Mouse (Mus musculus): ENCODE results near the gene Bcar3. TPM values are rescaled to one million over a fixed set of nuclear protein-coding genes. Genes with fewer than 3 reads are reported as not detected.

The Bcar3 gene
- polyA plus RNA-seq, 1 experiment from 2014 or later: 13.8 TPM

GRCm38 (mm10) chr3:122430780-122431497, 137.0 kb downstream of the Bcar3 start:
- no peak overlapping the region for H3K4me3 ChIP-seq (replicated peaks)
- no peak overlapping the region for H3K9ac ChIP-seq
- H3K9me3 ChIP-seq (replicated peaks): no peaks in the 10 kb centered on the region
- H3K36me3 ChIP-seq: peaks cover 5% of the 10 kb centered on the region
- 69% methylated on average over 7 of the region's 7 CpGs for WGBS
- H3K4me1 ChIP-seq: peaks cover 30% of the 10 kb centered on the region
- ATAC-seq (replicated peaks; ENCODE audit: low FRiP score): no peak
- H3K4me2 ChIP-seq: no peak overlapping the region
- H3K27me3 ChIP-seq: no peaks in the 10 kb centered on the region
- H3K27ac ChIP-seq: 0 out of 2 replicates have a peak overlapping the region, but pooled peaks have one; percentile 9

DNA sequence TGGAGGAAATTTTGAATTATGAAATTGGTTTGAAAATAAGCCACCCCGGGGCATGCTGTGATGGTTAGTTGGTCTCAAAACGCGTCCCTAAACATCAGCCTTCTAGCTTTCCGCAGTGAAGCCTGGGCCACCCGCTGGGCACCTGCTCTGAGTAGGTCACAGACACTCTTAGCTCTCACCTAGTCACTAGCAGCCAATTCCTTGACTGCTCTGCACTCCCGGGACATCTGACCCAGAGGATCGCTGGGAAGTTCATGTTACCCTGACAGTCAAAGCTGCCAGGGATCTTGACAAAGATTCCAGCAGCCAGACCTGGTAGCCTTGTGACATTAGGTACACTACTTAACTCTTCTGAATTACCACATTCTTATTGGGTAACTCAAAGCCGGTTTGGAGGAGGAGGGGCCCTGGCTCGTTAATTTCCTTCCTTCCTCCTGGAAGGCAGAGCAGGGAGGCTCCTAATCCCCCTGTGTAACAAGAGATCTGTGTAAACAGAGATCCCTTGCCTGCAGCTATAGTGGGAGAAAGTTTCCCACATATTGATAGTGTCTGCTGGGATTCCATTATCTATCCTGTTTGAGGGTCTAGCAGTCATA, 139.0 kb downstream of the Bcar3 start:
- H3K36me3 ChIP-seq: no peaks in the 10 kb centered on the region; the same call in 1 of the 2 replicates
- peak overlapping the region; percentile 68 for H3K27ac ChIP-seq
- no peak overlapping the region for H3K4me3 ChIP-seq (replicated peaks)
- H3K27me3 ChIP-seq: no peaks in the 10 kb centered on the region
- H3K4me1 ChIP-seq: peaks cover 41% of the 10 kb centered on the region
- 22% methylated on average over 9 of the region's 9 CpGs for WGBS
- peak; percentile 83 for ATAC-seq (replicated peaks; ENCODE audit: low FRiP score)
- 0 out of 2 replicates have a peak overlapping the region, but pooled peaks have one; percentile 0 for H3K4me2 ChIP-seq
- no peak overlapping the region for H3K9ac ChIP-seq
- H3K9me3 ChIP-seq (replicated peaks): no peaks in the 10 kb centered on the region

GRCm38 (mm10) chr3:122433975-122434626, 140.2 kb downstream of the Bcar3 start:
- no peak for ATAC-seq (replicated peaks; ENCODE audit: low FRiP score)
- H3K9ac ChIP-seq: no peak overlapping the region
- H3K4me1 ChIP-seq: peaks cover 41% of the 10 kb centered on the region
- no peaks in the 10 kb centered on the region for H3K36me3 ChIP-seq
- H3K27ac ChIP-seq: no peak overlapping the region
- 78% methylated on average over 5 of the region's 5 CpGs for WGBS
- H3K4me2 ChIP-seq: no peak overlapping the region
- H3K27me3 ChIP-seq: no peaks in the 10 kb centered on the region
- H3K4me3 ChIP-seq (replicated peaks): no peak overlapping the region
- H3K9me3 ChIP-seq (replicated peaks): no peaks in the 10 kb centered on the region

DNA sequence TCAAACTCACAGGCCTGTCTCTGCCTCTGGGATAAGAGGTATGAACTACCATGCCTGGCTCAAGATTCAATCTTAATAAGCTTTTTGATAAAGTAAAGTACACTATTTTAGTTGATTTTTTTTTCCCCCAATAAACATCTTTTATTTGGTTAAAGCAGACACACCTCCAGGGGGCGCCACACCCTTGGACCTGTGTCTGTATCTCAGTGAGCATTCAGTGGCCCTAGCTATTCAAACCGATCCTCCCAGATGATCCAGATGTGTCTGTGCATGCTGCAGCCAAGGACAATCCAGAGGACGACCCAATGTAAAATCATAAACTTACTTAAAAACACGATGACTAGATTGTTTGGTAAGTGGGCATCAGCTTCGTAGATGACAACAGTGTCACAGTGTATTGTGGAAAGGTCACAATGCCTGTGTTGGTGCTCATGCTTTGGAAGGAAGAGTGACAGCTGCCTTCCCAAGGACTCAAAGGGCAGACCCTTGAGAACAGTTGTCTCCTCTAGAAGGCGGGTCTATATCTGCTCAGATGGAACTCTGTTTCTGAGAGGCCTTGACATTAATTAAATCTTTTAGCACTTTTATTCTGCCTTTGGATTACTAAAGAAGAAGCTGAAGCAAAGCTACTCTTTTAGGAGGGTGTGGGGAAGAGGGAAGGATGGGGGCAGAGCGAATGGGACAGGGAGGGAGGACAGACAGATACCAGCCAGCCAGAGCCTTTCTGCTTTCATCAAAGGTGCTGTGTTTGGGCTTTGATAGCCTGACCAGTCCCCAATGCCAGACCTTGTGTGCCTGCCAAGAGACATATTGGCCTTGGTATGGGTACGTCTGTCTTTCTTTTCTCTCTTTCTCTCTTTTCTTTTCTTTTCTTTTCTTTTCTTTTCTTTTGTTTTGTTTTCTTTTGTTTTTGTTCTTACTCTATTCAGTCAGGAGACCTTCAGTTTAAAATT, 141.3 kb downstream of the Bcar3 start:
- Histone ChIP-seq H3K9me3 (replicated peaks) (no peaks in the 10 kb centered on the region), H3K4me1 (peaks cover 41% of the 10 kb centered on the region), H3K27me3 (no peaks in the 10 kb centered on the region), H3K27ac (no peak overlapping the region), H3K9ac (no peak overlapping the region), H3K4me3 (replicated peaks) (no peak overlapping the region), H3K36me3 (no peaks in the 10 kb centered on the region), H3K4me2 (no peak overlapping the region)
- 92% methylated on average over 8 of the region's 8 CpGs for WGBS
- ATAC-seq (replicated peaks; ENCODE audit: low FRiP score): no peak

DNA sequence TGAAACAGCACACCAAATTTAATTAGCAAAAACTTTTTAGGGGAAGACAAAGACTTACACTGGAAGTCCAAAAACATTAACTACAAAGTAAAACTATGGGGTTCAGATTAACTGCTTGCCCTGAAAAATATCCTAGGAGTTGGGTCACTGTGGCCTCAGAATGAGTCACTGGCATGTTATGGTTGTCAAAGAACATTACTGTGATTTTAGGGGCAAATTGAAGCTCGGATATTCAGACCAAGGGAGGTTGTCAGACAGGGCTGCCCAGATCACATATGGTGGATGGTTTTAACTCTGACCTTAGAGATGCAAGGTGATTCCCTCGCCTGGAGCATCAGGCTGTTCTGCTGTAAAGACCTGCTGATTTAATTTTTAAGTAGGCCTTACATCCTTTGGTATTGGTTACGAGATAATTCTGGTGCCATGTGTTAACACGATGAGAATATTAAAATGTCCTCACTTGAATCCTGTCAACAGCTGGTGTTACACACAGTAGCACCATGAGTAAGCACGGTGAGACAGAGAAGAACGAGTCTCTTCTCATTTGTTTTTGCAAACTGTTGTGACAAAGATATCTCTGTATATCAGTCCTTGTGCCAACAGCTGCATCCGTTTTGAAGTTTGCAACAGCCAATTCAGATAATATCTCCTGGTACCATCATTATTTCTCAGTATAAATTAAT, 144.3 kb downstream of the Bcar3 start:
- Histone ChIP-seq H3K9me3 (replicated peaks) (no peaks in the 10 kb centered on the region), H3K4me1 (peaks cover 16% of the 10 kb centered on the region), H3K9ac (no peak overlapping the region), H3K4me2 (no peak overlapping the region), H3K27ac (no peak overlapping the region), H3K27me3 (no peaks in the 10 kb centered on the region), H3K36me3 (no peaks in the 10 kb centered on the region), H3K4me3 (replicated peaks) (no peak overlapping the region)
- WGBS: 69% methylated on average over 7 of the region's 7 CpGs
- no peak for ATAC-seq (replicated peaks; ENCODE audit: low FRiP score)

DNA sequence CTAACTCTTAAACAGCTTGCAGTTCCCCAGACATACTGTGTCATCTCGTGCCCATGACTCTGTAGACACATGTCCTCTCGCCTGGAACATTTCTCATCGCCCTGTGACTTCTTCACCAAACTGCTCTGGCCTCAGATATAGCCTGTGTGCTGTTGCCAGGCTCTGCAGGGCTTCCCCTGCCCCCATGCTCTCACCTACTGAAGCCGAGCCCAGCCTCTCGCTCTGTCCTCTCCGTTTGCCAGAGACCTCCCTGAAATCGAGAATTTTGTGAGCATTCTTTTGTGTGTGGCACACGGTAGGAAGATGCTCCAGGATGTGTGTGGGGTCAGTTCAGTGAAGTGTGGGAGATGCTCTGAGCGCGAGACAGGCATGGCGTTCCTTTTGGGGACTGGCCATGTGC, 151.8 kb downstream of the Bcar3 start:
- no peak overlapping the region for H3K27ac ChIP-seq
- H3K27me3 ChIP-seq: no peaks in the 10 kb centered on the region
- WGBS: 75% methylated on average over 11 of the region's 11 CpGs
- H3K9ac ChIP-seq: no peak overlapping the region
- no peaks in the 10 kb centered on the region for H3K36me3 ChIP-seq
- H3K4me1 ChIP-seq: peaks cover 16% of the 10 kb centered on the region
- no peaks in the 10 kb centered on the region for H3K9me3 ChIP-seq (replicated peaks)
- 0 out of 2 replicates have a peak, but pooled peaks have one; percentile 18 for ATAC-seq (replicated peaks; ENCODE audit: low FRiP score)
- no peak overlapping the region for H3K4me2 ChIP-seq
- H3K4me3 ChIP-seq (replicated peaks): no peak overlapping the region

- 41% methylated on average over 8 of the region's 8 CpGs for WGBS
- no peaks in the 10 kb centered on the region for H3K9me3 ChIP-seq (replicated peaks)
- no peak overlapping the region for H3K27ac ChIP-seq
These were observed 152.7 kb downstream of the Bcar3 start for GRCm38 (mm10) chr3:122446678-122447077.

GRCm38 (mm10) chr3:122448196-122448595, 154.3 kb downstream of the Bcar3 start:
- H3K4me3 ChIP-seq (replicated peaks): no peak overlapping the region
- no peak for ATAC-seq (replicated peaks; ENCODE audit: low FRiP score)
- no peaks in the 10 kb centered on the region for H3K36me3 ChIP-seq
- H3K9ac ChIP-seq: no peak overlapping the region
- peaks cover 16% of the 10 kb centered on the region for H3K4me1 ChIP-seq
- WGBS: 98% methylated on average over 13 of the region's 13 CpGs
- H3K4me2 ChIP-seq: no peak overlapping the region
- no peak overlapping the region for H3K27ac ChIP-seq
- H3K27me3 ChIP-seq: no peaks in the 10 kb centered on the region
- no peaks in the 10 kb centered on the region for H3K9me3 ChIP-seq (replicated peaks)

More at GRCm38 (mm10) chr3:122446678-122447077, 152.7 kb downstream of the Bcar3 start:
- Histone ChIP-seq H3K4me1 (peaks cover 16% of the 10 kb centered on the region), H3K9ac (no peak overlapping the region), H3K36me3 (no peaks in the 10 kb centered on the region), H3K27me3 (no peaks in the 10 kb centered on the region), H3K4me2 (no peak overlapping the region), H3K4me3 (replicated peaks) (no peak overlapping the region)
- ATAC-seq (replicated peaks; ENCODE audit: low FRiP score): no peak

- H3K4me2 ChIP-seq: no peak overlapping the region
- peaks cover 16% of the 10 kb centered on the region for H3K4me1 ChIP-seq
- H3K9me3 ChIP-seq (replicated peaks): no peaks in the 10 kb centered on the region
- WGBS: 87% methylated on average over 7 of the region's 7 CpGs
- no peak overlapping the region for H3K9ac ChIP-seq
- no peak overlapping the region for H3K4me3 ChIP-seq (replicated peaks)
- no peaks in the 10 kb centered on the region for H3K36me3 ChIP-seq
- no peak for ATAC-seq (replicated peaks; ENCODE audit: low FRiP score)
- H3K27ac ChIP-seq: no peak overlapping the region
- no peaks in the 10 kb centered on the region for H3K27me3 ChIP-seq
These were observed 156.1 kb downstream of the Bcar3 start for GRCm38 (mm10) chr3:122450041-122450440.

DNA sequence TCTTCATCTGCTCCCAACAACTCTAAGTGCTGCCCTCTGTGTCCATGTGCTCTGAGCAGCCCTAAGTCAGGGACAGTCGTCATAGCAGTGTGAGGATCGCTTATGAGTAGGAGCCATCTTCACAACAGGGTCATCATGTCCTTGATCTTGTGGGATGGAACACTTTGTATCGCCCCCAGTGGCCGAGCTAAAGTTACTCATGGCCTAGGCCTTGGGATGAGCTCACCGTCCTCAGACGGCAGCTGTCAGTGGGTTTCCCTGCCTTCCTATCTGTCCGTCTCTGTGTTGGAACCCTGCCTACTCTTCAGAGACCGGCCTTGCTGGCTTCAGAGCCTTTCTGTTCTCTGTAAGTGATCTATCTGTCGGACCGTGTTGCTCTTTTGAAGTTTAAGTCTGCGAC, 159.9 kb downstream of the Bcar3 start:
- no peaks in the 10 kb centered on the region for H3K9me3 ChIP-seq (replicated peaks)
- H3K4me2 ChIP-seq: no peak overlapping the region
- no peak overlapping the region for H3K4me3 ChIP-seq (replicated peaks)
- H3K4me1 ChIP-seq: peaks cover 11% of the 10 kb centered on the region; the same call in 1 of the 2 replicates
- no peak overlapping the region for H3K9ac ChIP-seq
- H3K27ac ChIP-seq: no peak overlapping the region
- H3K36me3 ChIP-seq: no peaks in the 10 kb centered on the region
- no peak for ATAC-seq (replicated peaks; ENCODE audit: low FRiP score)
- WGBS: 87% methylated on average over 11 of the region's 11 CpGs
- no peaks in the 10 kb centered on the region for H3K27me3 ChIP-seq

DNA sequence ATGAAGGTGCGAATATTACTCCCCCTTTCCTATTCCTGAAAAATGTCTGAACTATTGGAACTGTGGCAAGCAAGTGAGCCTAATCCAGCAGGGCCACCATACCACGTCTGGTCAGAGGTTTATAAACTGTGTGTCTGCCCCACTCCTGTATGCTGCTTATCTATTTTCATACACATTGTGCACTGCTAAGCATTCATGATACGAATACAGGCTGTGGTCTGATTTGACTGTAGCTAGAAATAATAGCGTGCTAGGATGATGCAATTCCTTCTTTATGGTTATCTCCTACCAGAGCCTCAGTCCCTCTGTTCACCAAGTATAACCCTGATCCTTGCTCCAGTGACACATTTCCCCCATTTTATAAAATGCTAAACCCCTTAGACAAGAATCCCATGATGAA, 162.2 kb downstream of the Bcar3 start:
- no peak overlapping the region for H3K4me2 ChIP-seq
- H3K4me1 ChIP-seq: peaks cover 20% of the 10 kb centered on the region
- WGBS: 95% methylated on average over 4 of the region's 4 CpGs

More for the DNA sequence above, 162.2 kb downstream of the Bcar3 start:
- no peak overlapping the region for H3K9ac ChIP-seq
- no peak overlapping the region for H3K4me3 ChIP-seq (replicated peaks)
- H3K27me3 ChIP-seq: no peaks in the 10 kb centered on the region
- no peak overlapping the region for H3K27ac ChIP-seq
- no peaks in the 10 kb centered on the region for H3K36me3 ChIP-seq
- H3K9me3 ChIP-seq (replicated peaks): no peaks in the 10 kb centered on the region
- no peak for ATAC-seq (replicated peaks; ENCODE audit: low FRiP score)

Measured in kidney, embryonic 15.5 days (tissue).